Comparison of ENCODE assay signal across 6 mouse cellular contexts in the genomic region with DNA sequence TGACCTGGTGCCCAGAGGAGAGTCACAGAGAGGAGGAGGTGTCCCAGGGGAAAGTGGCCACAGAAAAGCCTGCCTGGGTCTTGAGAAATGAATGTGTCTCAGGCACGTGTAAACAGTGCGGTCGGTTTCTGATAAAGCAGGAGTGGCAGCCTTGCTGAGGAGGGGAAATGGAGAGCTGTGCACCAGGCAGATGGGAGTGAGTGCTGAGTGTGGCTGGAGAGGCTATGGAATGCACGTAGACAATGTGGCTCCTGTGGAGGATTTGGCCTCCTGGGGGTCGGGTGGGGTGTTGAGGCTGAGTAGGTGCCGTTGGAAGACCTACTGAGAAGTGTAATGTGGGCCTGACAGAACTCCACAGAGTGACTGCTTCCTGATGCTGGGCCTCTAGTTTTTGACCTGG. TPM values are rescaled to one million over a fixed set of nuclear protein-coding genes. Genes with fewer than 3 reads are reported as not detected.
DNase-seq lines count a peak whose midpoint lies in the region; ATAC-seq and TF ChIP-seq lines count a peak whose summit lies in the region.
"Not testable (repeated sequence)": the region's sequence is repeated elsewhere in the genome, so short reads cannot be mapped to it uniquely, and the experiment has no call there.
"Had no signal": no experiment of that assay in that cellular context is flagged by ENCODE, and none has a peak within 500 bp of the region (broad histone marks: within the 10 kb centered on the region; RNA-seq: fewer than 3 reads in every experiment).

No protein-coding gene starts in this region.

- H3K4me2 ChIP-seq in heart, embryonic 16.5 days (ENCODE audit: low read depth, low read length); lung, embryonic 15.5 days; lung, postnatal 0 days (replicated peaks; ENCODE audit: low read depth, low read length); stomach, embryonic 15.5 days: not testable (repeated sequence)

- H3K4me3 ChIP-seq in heart, embryonic 16.5 days (ENCODE audit: low read length); lung, embryonic 15.5 days; lung, postnatal 0 days (ENCODE audit: low read depth, low read length); stomach, embryonic 15.5 days (replicated peaks): not testable (repeated sequence)

- not testable (repeated sequence) for H3K27me3 ChIP-seq in heart, embryonic 16.5 days (ENCODE audit: control insufficient read depth, insufficient read depth, low read length); lung, embryonic 15.5 days; lung, postnatal 0 days (replicated peaks; ENCODE audit: insufficient read depth, low read length); stomach, embryonic 15.5 days (replicated peaks)

- ATAC-seq in heart, embryonic 16.5 days (replicated peaks; ENCODE audit: extremely low read depth, insufficient read depth, low FRiP score) = peak; percentile 61
- peak; percentile 71; the same call in 1 of the 2 replicates for ATAC-seq in lung, embryonic 15.5 days (ENCODE audit: borderline replicate concordance, extremely low read depth, low FRiP score, low TSS enrichment)
- peak; percentile 63 for ATAC-seq in lung, postnatal 0 days
- ATAC-seq in stomach, embryonic 15.5 days (ENCODE audit: insufficient read depth, low FRiP score, low read depth) = peak; percentile 66; the same call in 1 of the 2 replicates

- H3K36me3 ChIP-seq in heart, embryonic 16.5 days (ENCODE audit: control insufficient read depth, insufficient read depth) = peaks cover 21% of the 10 kb centered on the region
- peaks cover 29% of the 10 kb centered on the region for H3K36me3 ChIP-seq in lung, embryonic 15.5 days
- peaks cover 24% of the 10 kb centered on the region for H3K36me3 ChIP-seq in lung, postnatal 0 days (ENCODE audit: insufficient read depth, low read length)
- H3K36me3 ChIP-seq in stomach, embryonic 15.5 days = peaks cover 24% of the 10 kb centered on the region

- TF ChIP-seq CTCF in lung, postnatal 0 days (IDR thresholded peaks at IDR 0.05) = not testable (repeated sequence)

- WGBS in heart, embryonic 16.5 days = 33% methylated on average over 6 of the region's 6 CpGs
- 18% methylated on average over 6 of the region's 6 CpGs for WGBS in lung, embryonic 15.5 days
- 26% methylated on average over 6 of the region's 6 CpGs for WGBS in lung, postnatal 0 days
- WGBS in stomach, embryonic 15.5 days = 40% methylated on average over 6 of the region's 6 CpGs

- TF ChIP-seq EP300 in lung, postnatal 0 days (IDR thresholded peaks at IDR 0.05) = not testable (repeated sequence)

- not testable (repeated sequence) for H3K27ac ChIP-seq in heart, embryonic 16.5 days (ENCODE audit: low read length); stomach, embryonic 15.5 days
- peak overlapping the region; percentile 77 for H3K27ac ChIP-seq in lung, embryonic 15.5 days
- peak overlapping the region; percentile 45; the same call in 1 of the 2 replicates for H3K27ac ChIP-seq in lung, postnatal 0 days (ENCODE audit: low read length)

- not testable (repeated sequence) for H3K9me3 ChIP-seq in heart, embryonic 16.5 days (replicated peaks; ENCODE audit: control insufficient read depth, low read length); lung, embryonic 15.5 days; lung, postnatal 0 days (ENCODE audit: low read length); stomach, embryonic 15.5 days

- peak; percentile 61 for DNase-seq in heart, adult 11 months
- peak; percentile 41 for DNase-seq in lung, postnatal 0 days (ENCODE audit: low spot score)

- not testable (repeated sequence) for H3K9ac ChIP-seq in heart, embryonic 16.5 days (ENCODE audit: low read length); lung, embryonic 15.5 days; lung, postnatal 0 days (replicated peaks; ENCODE audit: low read depth); stomach, embryonic 15.5 days

- H3K4me1 ChIP-seq in heart, embryonic 16.5 days (ENCODE audit: control insufficient read depth, insufficient read depth, low read length); lung, embryonic 15.5 days; lung, postnatal 0 days (ENCODE audit: insufficient read depth, low read depth, low read length); stomach, embryonic 15.5 days: not testable (repeated sequence)

RNA-seq across cellular contexts. Expression of a gene that starts 32.6 kb away (rescaled TPM):
- 0.16 and 0.25 TPM in 2 replicates for polyA plus RNA-seq in heart, embryonic 16.5 days (2015; fragmentation: Nextera tagmentation; extraction: Ambion mirVana)
- 0.30 and 0.52 TPM in 2 replicates for polyA plus RNA-seq in lung, embryonic 15.5 days (2015; fragmentation: Nextera tagmentation; extraction: Ambion mirVana)
- polyA plus RNA-seq in lung, postnatal 0 days (2015; fragmentation: Nextera tagmentation; extraction: Ambion mirVana) = 0.06 and 0.08 TPM in 2 replicates
- polyA plus RNA-seq in stomach, embryonic 15.5 days (2015; fragmentation: Nextera tagmentation; extraction: Ambion mirVana) = 0.28 and 0.44 TPM in 2 replicates
- polyA plus RNA-seq: activated CD4-positive, CD25-positive, alpha-beta regulatory T cell, adult 4 months had no signal
